Mouse (Mus musculus) heart, postnatal 0 days (tissue): ENCODE measurements around the gene Adam10. TPM values are rescaled to one million over a fixed set of nuclear protein-coding genes. Genes with fewer than 3 reads are reported as not detected.

Experiments used
- ATAC-seq: fragments of 200-750 bp; cut with Nextera tagmentation; 2 replicates; pipeline ENCODE4 v1.8.0; 2017; ENCODE audit warnings: low read depth, moderate number of reproducible peaks, moderate library complexity; ENCODE audit not compliant: insufficient read depth
- DNase-seq: peaks from one replicate; pipeline ENCODE4 v3.0.0-alpha.2; 2016; ENCODE audit warnings: low spot score
- H3K27ac ChIP-seq: fragments of 300-500 bp; sonication (generic); 2 replicates; pipeline ENCODE4 v1.5.1; 2014; ENCODE audit warnings: low read depth, mild to moderate bottlenecking
- H3K27me3 ChIP-seq: fragments of 300-500 bp; sonication (generic); 2 replicates; pipeline ENCODE4 v1.6.1; 2014; ENCODE audit warnings: low read length, mixed read lengths; ENCODE audit not compliant: control insufficient read depth, insufficient read depth
- H3K36me3 ChIP-seq: fragments of 300-500 bp; sonication (generic); replicated peaks from 2 replicates; pipeline ENCODE4 v1.6.1; 2014; ENCODE audit warnings: low read length, mixed read lengths; ENCODE audit not compliant: control insufficient read depth, insufficient read depth
- H3K4me1 ChIP-seq: fragments of 300-500 bp; sonication (generic); 2 replicates; pipeline ENCODE4 v1.6.1; 2014; ENCODE audit warnings: antibody characterized with exemption; ENCODE audit not compliant: control insufficient read depth, insufficient read depth
- H3K4me2 ChIP-seq: fragments of 300-500 bp; sonication (generic); 2 replicates; pipeline ENCODE4 v1.6.1; 2014; ENCODE audit warnings: low read depth, mild to moderate bottlenecking, low read length, moderate library complexity
- H3K4me3 ChIP-seq: fragments of 300-500 bp; sonication (generic); 2 replicates; pipeline ENCODE4 v1.5.1; 2014; ENCODE audit warnings: low read depth, low read length
- H3K9ac ChIP-seq: fragments of 300-500 bp; sonication (generic); replicated peaks from 2 replicates; pipeline ENCODE4 v1.6.1; 2014; ENCODE audit warnings: low read depth, low read length, mixed read lengths
- H3K9me3 ChIP-seq: fragments of 300-500 bp; sonication (generic); replicated peaks from 2 replicates; pipeline ENCODE4 v1.6.1; 2016; ENCODE audit warnings: low read length; ENCODE audit not compliant: control insufficient read depth
- CTCF ChIP-seq: IDR thresholded peaks from 2 replicates; pipeline ENCODE4 v1.5.1; 2016; ENCODE audit warnings: antibody characterized with exemption, control low read depth, low read depth
- EP300 ChIP-seq: IDR thresholded peaks from 2 replicates; pipeline ENCODE4 v1.6.1; 2016; ENCODE audit warnings: antibody characterized with exemption, low read depth
- WGBS: fragments of 180-500 bp; shearing (Covaris S2); extraction: QIAGEN DNeasy Blood & Tissue Kit; methylation state at CpG from one replicate; pipeline ENCODE4 v1.1.7; 2014; 5-methylcytosine and 5-hydroxymethylcytosine counted together
- polyA plus RNA-seq: library from polyadenylated mRNA; unstranded; fragments of >200 nt; fragmentation: Nextera tagmentation; extraction: Ambion mirVana; gene quantifications from 2 replicates; pipeline ENCODE4 v1.2.1, GENCODE M21; 2015
- total RNA-seq: library from RNA; depleted of rRNA; stranded (reverse); fragments of >200 nt; gene quantifications from 2 replicates; pipeline ENCODE4 v1.2.3, GENCODE M21; 2014; ENCODE audit warnings: low replicate concordance

The Adam10 gene
- total and polyA plus RNA-seq, 2 experiments from 2014 or later, result 15.0 to 39.9 TPM

GRCm38 (mm10) chr9:70657013-70657967, 21.5 kb upstream of the Adam10 start, which contains the start of gene Mindy2:
Gene Mindy2 (minus strand): TSS chr9:70657174.
- peak within 1 kb of the TSS; percentile 93 for H3K9ac ChIP-seq
- 2% methylated on average over 62 of the region's 67 CpGs for WGBS
- H3K36me3 ChIP-seq, result no peaks in the 10 kb centered on the region
- no peaks in the 10 kb centered on the region for H3K27me3 ChIP-seq
- DNase-seq (peak; percentile 96), ATAC-seq (peak; percentile 99)
- TF ChIP-seq EP300 (peak; percentile 62; the same call in 1 of the 2 replicates), CTCF (no peak)
- H3K4me1 ChIP-seq, result peaks cover 22% of the 10 kb centered on the region
- no peaks in the 10 kb centered on the region for H3K9me3 ChIP-seq
- peak within 1 kb of the TSS; percentile 97 for H3K27ac ChIP-seq
- peak within 1 kb of the TSS; percentile 99 for H3K4me3 ChIP-seq
- H3K4me2 ChIP-seq, result peak within 1 kb of the TSS; percentile 97

- DNase-seq (no peak), ATAC-seq (no peak)
- Histone ChIP-seq H3K4me2 (no peak overlapping the region), H3K4me3 (no peak overlapping the region), H3K4me1 (peaks cover 22% of the 10 kb centered on the region), H3K27ac (no peak overlapping the region), H3K36me3 (no peaks in the 10 kb centered on the region), H3K9me3 (no peaks in the 10 kb centered on the region), H3K27me3 (no peaks in the 10 kb centered on the region), H3K9ac (no peak overlapping the region)
- TF ChIP-seq EP300 (no peak), CTCF (no peak)
- 47% methylated on average over 2 of the region's 2 CpGs for WGBS
These were observed 20.5 kb upstream of the Adam10 start for GRCm38 (mm10) chr9:70658266-70658665.

- no peak for ATAC-seq
- no peak overlapping the region for H3K9ac ChIP-seq
- no peaks in the 10 kb centered on the region for H3K4me1 ChIP-seq
- H3K27ac ChIP-seq, result no peak overlapping the region
- H3K36me3 ChIP-seq, result no peaks in the 10 kb centered on the region
- no peak overlapping the region for H3K4me3 ChIP-seq
- TF ChIP-seq EP300, result no peak
- no peak for TF ChIP-seq CTCF
- H3K27me3 ChIP-seq, result no peaks in the 10 kb centered on the region
- WGBS, result 80% methylated on average over 4 of the region's 4 CpGs
- DNase-seq, result no peak
- no peak overlapping the region for H3K4me2 ChIP-seq
- 0 out of 2 replicates have a peak, but pooled peaks cover 4% of the 10 kb centered on the region for H3K9me3 ChIP-seq
These were observed 13.9 kb upstream of the Adam10 start for GRCm38 (mm10) chr9:70664847-70665246.

- Histone ChIP-seq H3K4me1 (no peaks in the 10 kb centered on the region), H3K9me3 (0 out of 2 replicates have a peak, but pooled peaks cover 4% of the 10 kb centered on the region), H3K4me3 (no peak overlapping the region), H3K4me2 (no peak overlapping the region), H3K27ac (no peak overlapping the region), H3K27me3 (no peaks in the 10 kb centered on the region), H3K36me3 (no peaks in the 10 kb centered on the region), H3K9ac (no peak overlapping the region)
- WGBS, result 62% methylated on average over 16 of the region's 16 CpGs
- DNase-seq, result no peak
- no peak for TF ChIP-seq EP300
- no peak for TF ChIP-seq CTCF
- no peak for ATAC-seq
These were observed 13.2 kb upstream of the Adam10 start for GRCm38 (mm10) chr9:70665372-70666145.

- TF ChIP-seq CTCF (no peak), EP300 (no peak)
- Histone ChIP-seq H3K27ac (no peak overlapping the region), H3K4me2 (no peak overlapping the region), H3K27me3 (no peaks in the 10 kb centered on the region), H3K4me1 (no peaks in the 10 kb centered on the region; the same call in 1 of the 2 replicates), H3K4me3 (no peak overlapping the region), H3K36me3 (no peaks in the 10 kb centered on the region), H3K9me3 (0 out of 2 replicates have a peak, but pooled peaks cover 4% of the 10 kb centered on the region), H3K9ac (no peak overlapping the region)
- ATAC-seq (no peak), DNase-seq (no peak)
- WGBS, result 56% methylated on average over 7 of the region's 7 CpGs
These were observed 12.0 kb upstream of the Adam10 start for GRCm38 (mm10) chr9:70666811-70667210.
